Mouse (Mus musculus) liver, embryonic 16.5 days (tissue): Measurements from ENCODE around the gene Veph1. TPM values are rescaled to one million over a fixed set of nuclear protein-coding genes. Genes with fewer than 3 reads are reported as not detected.

Experiments used
- ATAC-seq: fragments of 200-750 bp; cut with Nextera tagmentation; 2 replicates; pipeline ENCODE4 v1.8.0; 2017; ENCODE audit warnings: low read depth, mild to moderate bottlenecking, moderate number of reproducible peaks, moderate library complexity
- H3K27ac ChIP-seq: fragments of 300-500 bp; sonication (generic); 2 replicates; pipeline ENCODE4 v1.5.1; 2014; ENCODE audit warnings: mild to moderate bottlenecking, low read length
- H3K27me3 ChIP-seq: fragments of 300-500 bp; sonication (generic); 2 replicates; pipeline ENCODE4 v1.6.1; 2014; ENCODE audit warnings: low read depth, low read length, mixed read lengths; ENCODE audit not compliant: control insufficient read depth, insufficient read depth
- H3K36me3 ChIP-seq: fragments of 300-500 bp; sonication (generic); 2 replicates; pipeline ENCODE4 v1.6.1; 2014; ENCODE audit warnings: mild to moderate bottlenecking; ENCODE audit not compliant: control insufficient read depth, insufficient read depth
- H3K4me1 ChIP-seq: fragments of 300-500 bp; sonication (generic); 2 replicates; pipeline ENCODE4 v1.6.1; 2014; ENCODE audit warnings: low read depth, low read length, mixed read lengths; ENCODE audit not compliant: control insufficient read depth
- H3K4me2 ChIP-seq: fragments of 300-500 bp; sonication (generic); 2 replicates; pipeline ENCODE4 v1.6.1; 2014; ENCODE audit warnings: low read depth, low read length, mixed read lengths
- H3K4me3 ChIP-seq: fragments of 300-500 bp; sonication (generic); 2 replicates; pipeline ENCODE4 v1.5.1; 2014; ENCODE audit warnings: low read depth, mild to moderate bottlenecking, low read length
- H3K9ac ChIP-seq: fragments of 300-500 bp; sonication (generic); 2 replicates; pipeline ENCODE4 v1.6.1; 2014; ENCODE audit warnings: low read depth, low read length
- H3K9me3 ChIP-seq: fragments of 300-500 bp; sonication (generic); replicated peaks from 2 replicates; pipeline ENCODE4 v1.6.1; 2016; ENCODE audit warnings: low read length; ENCODE audit not compliant: control insufficient read depth
- WGBS: fragments of 180-500 bp; shearing (Covaris S2); extraction: QIAGEN DNeasy Blood & Tissue Kit; methylation state at CpG from one replicate; pipeline ENCODE4 v1.1.7; 2014; ENCODE audit not compliant: insufficient replicate concordance; 5-methylcytosine and 5-hydroxymethylcytosine counted together
- polyA plus RNA-seq: library from polyadenylated mRNA; unstranded; fragments of >200 nt; fragmentation: Nextera tagmentation; extraction: Ambion mirVana; gene quantifications from 2 replicates; pipeline ENCODE4 v1.2.1, GENCODE M21; 2015

Veph1 gene
- polyA plus RNA-seq, 1 experiment from 2014 or later, result 0.12 TPM

DNA sequence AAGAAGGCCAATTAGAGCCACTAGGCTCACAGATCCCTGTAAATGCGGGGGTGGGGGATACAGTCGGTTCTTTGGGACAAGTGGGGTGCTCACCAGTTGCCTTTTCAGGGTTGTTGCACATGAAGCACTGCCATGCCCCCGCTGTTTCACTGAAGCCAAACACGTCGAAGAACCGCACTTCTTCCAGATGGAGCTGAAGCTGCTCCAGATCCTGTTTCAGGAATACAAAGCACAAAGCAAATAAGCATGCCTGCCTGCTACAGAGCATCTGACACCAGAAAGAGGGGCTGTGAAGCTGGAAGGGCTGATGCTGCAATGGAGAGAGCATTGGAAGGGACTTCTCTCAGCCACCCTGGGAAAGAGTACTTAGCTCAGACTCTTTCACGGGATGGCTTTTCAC is 209.0 kb downstream of the Veph1 start:
- H3K36me3 ChIP-seq, result no peaks in the 10 kb centered on the region
- H3K4me2 ChIP-seq, result no peak overlapping the region
- no peaks in the 10 kb centered on the region for H3K27me3 ChIP-seq
- H3K9me3 ChIP-seq, result no peaks in the 10 kb centered on the region
- no peak overlapping the region for H3K4me3 ChIP-seq
- H3K27ac ChIP-seq, result no peak overlapping the region
- 62% methylated on average over 7 of the region's 7 CpGs for WGBS
- ATAC-seq, result no peak
- H3K4me1 ChIP-seq, result no peaks in the 10 kb centered on the region
- no peak overlapping the region for H3K9ac ChIP-seq

DNA sequence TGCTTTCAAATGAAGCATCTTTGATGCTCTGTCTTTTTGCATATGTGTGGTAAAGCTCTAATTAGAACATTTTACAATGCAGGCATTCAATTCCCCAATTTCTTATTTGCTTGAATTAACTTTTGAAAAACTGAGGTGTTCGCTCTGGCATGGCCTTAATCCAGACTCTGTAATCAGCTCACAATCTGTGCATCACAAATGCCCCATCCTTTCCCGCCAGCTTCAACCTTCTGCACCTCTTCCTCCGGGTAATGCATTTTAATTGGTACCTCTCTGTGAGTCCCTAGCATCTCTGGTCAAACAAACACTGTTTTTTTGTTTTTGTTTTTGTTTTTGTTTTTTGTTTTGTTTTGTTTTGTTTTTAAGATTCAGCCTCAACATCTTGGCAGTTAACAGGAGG is 212.8 kb downstream of the Veph1 start:
- H3K27ac ChIP-seq, result no peak overlapping the region
- no peak for ATAC-seq
- WGBS, result 69% methylated on average over 3 of the region's 3 CpGs
- H3K4me2 ChIP-seq, result no peak overlapping the region
- no peaks in the 10 kb centered on the region for H3K9me3 ChIP-seq
- no peak overlapping the region for H3K9ac ChIP-seq
- H3K4me1 ChIP-seq, result no peaks in the 10 kb centered on the region
- H3K4me3 ChIP-seq, result no peak overlapping the region
- no peaks in the 10 kb centered on the region for H3K36me3 ChIP-seq
- H3K27me3 ChIP-seq, result no peaks in the 10 kb centered on the region

- ATAC-seq, result no peak
- 54% methylated on average over 5 of the region's 5 CpGs for WGBS
Measured at GRCm38 (mm10) chr3:66083407-66083806, 213.2 kb downstream of the Veph1 start.

GRCm38 (mm10) chr3:66082975-66083374 is 213.7 kb downstream of the Veph1 start:
- H3K36me3 ChIP-seq, result no peaks in the 10 kb centered on the region
- WGBS, result 76% methylated on average over 4 of the region's 4 CpGs
- no peak for ATAC-seq
- H3K4me2 ChIP-seq, result no peak overlapping the region
- no peak overlapping the region for H3K4me3 ChIP-seq
- H3K9ac ChIP-seq, result no peak overlapping the region
- no peaks in the 10 kb centered on the region for H3K9me3 ChIP-seq
- no peaks in the 10 kb centered on the region for H3K27me3 ChIP-seq
- H3K4me1 ChIP-seq, result no peaks in the 10 kb centered on the region
- H3K27ac ChIP-seq, result no peak overlapping the region

More at GRCm38 (mm10) chr3:66083407-66083806, 213.2 kb downstream of the Veph1 start:
- Histone ChIP-seq H3K9ac (no peak overlapping the region), H3K36me3 (no peaks in the 10 kb centered on the region), H3K9me3 (no peaks in the 10 kb centered on the region), H3K27me3 (no peaks in the 10 kb centered on the region), H3K27ac (no peak overlapping the region), H3K4me3 (no peak overlapping the region), H3K4me1 (no peaks in the 10 kb centered on the region), H3K4me2 (no peak overlapping the region)

DNA sequence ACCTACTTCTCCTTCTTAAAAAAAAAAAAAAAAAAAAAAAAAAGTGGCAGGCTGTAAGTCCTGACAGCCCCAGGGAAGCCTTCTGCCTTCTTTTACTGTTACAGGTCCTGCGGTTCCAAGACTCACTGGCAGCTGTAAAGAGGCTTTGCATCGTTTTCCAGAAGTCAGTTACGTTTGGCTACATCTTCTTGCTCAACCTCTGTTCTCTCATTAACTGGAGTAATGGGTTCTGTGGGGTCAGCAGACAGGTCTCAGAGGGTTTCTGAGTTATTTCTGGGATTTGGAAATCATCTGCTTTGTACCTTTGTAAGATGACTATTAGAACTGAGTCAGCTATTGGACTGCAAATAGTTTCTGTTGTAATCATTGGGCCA is 215.3 kb downstream of the Veph1 start:
- WGBS, result 56% methylated on average over 3 of the region's 3 CpGs
- ATAC-seq, result no peak
- no peaks in the 10 kb centered on the region for H3K4me1 ChIP-seq
- no peak overlapping the region for H3K27ac ChIP-seq
- no peaks in the 10 kb centered on the region for H3K27me3 ChIP-seq
- no peaks in the 10 kb centered on the region for H3K36me3 ChIP-seq
- no peak overlapping the region for H3K4me2 ChIP-seq
- no peak overlapping the region for H3K4me3 ChIP-seq
- H3K9ac ChIP-seq, result no peak overlapping the region
- H3K9me3 ChIP-seq, result no peaks in the 10 kb centered on the region

GRCm38 (mm10) chr3:66080631-66081362 is 215.8 kb downstream of the Veph1 start:
- no peaks in the 10 kb centered on the region for H3K4me1 ChIP-seq
- no peak overlapping the region for H3K27ac ChIP-seq
- no peak overlapping the region for H3K4me3 ChIP-seq
- 45% methylated on average over 4 of the region's 4 CpGs for WGBS
- H3K4me2 ChIP-seq, result no peak overlapping the region
- no peak for ATAC-seq
- no peaks in the 10 kb centered on the region for H3K27me3 ChIP-seq
- H3K9me3 ChIP-seq, result no peaks in the 10 kb centered on the region
- H3K36me3 ChIP-seq, result no peaks in the 10 kb centered on the region
- no peak overlapping the region for H3K9ac ChIP-seq

GRCm38 (mm10) chr3:66079886-66080285 is 216.8 kb downstream of the Veph1 start:
- ATAC-seq, result no peak
- Histone ChIP-seq H3K9ac (no peak overlapping the region), H3K36me3 (no peaks in the 10 kb centered on the region), H3K27me3 (no peaks in the 10 kb centered on the region), H3K4me2 (no peak overlapping the region), H3K4me1 (no peaks in the 10 kb centered on the region), H3K27ac (no peak overlapping the region), H3K4me3 (no peak overlapping the region), H3K9me3 (no peaks in the 10 kb centered on the region)
- 48% methylated on average over 4 of the region's 4 CpGs for WGBS

- peak; percentile 50; the same call in 1 of the 2 replicates for ATAC-seq
- Histone ChIP-seq H3K9me3 (no peaks in the 10 kb centered on the region), H3K27ac (no peak overlapping the region), H3K4me1 (no peaks in the 10 kb centered on the region), H3K4me2 (0 out of 2 replicates have a peak overlapping the region, but pooled peaks have one; percentile 17), H3K9ac (no peak overlapping the region), H3K27me3 (no peaks in the 10 kb centered on the region), H3K36me3 (no peaks in the 10 kb centered on the region), H3K4me3 (no peak overlapping the region)
- WGBS, result 63% methylated on average over 6 of the region's 6 CpGs
Measured at GRCm38 (mm10) chr3:66078898-66079537, 217.6 kb downstream of the Veph1 start.

DNA sequence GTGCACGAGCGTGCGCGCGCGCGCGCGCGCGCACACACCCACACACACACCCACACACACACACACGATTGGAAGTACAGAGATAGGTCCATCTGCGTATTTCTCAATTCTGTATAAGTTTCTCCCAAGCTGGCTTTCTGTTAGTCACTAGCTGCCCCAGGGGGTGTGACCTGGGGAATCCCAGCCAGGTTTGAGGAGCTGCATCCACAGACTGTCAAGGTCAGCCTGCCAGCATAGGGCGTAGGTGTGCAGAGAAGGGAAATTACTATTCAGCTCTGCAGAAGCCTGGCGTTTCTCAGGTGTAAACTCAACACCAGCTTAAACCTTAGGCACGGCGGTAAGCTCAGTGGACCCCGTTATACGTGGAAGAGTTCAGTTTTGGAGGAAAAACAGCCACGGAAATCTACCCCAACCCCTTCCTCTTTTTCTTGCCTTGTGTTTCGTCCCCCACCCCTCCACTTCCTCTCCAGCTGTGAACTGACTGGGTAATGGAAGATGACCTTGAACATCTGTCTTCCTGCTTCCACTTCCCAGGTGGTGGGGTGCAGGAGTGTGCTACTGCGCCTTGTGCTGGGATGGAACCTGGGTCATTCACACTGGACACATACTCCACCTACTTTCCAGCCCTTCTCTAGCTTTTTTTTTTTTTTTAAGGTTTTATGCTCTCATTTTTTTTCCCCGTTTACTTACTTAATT is 218.5 kb downstream of the Veph1 start:
- Histone ChIP-seq H3K4me1 (no peaks in the 10 kb centered on the region), H3K36me3 (no peaks in the 10 kb centered on the region), H3K4me3 (no peak overlapping the region), H3K9ac (no peak overlapping the region), H3K9me3 (no peaks in the 10 kb centered on the region), H3K4me2 (no peak overlapping the region), H3K27me3 (no peaks in the 10 kb centered on the region), H3K27ac (no peak overlapping the region)
- no peak for ATAC-seq
- WGBS, result 60% methylated on average over 23 of the region's 23 CpGs
